Mouse (Mus musculus) E14TG2a.4 (cell line): ENCODE measurements around the gene E130308A19Rik.

ENCODE experiments used
- H3K27me3 ChIP-seq: 2 replicates; pipeline ENCODE4 v1.6.1; 2014; ENCODE audit warnings: low read length, control low read depth; ENCODE audit not compliant: insufficient read depth
- H3K36me3 ChIP-seq: 2 replicates; pipeline ENCODE4 v1.6.1; 2014; ENCODE audit warnings: low read length, control low read depth; ENCODE audit not compliant: insufficient read depth
- H3K4me1 ChIP-seq: replicated peaks from 2 replicates; pipeline ENCODE4 v1.6.1; 2014; ENCODE audit warnings: low read depth, low read length, control low read depth
- H3K4me3 ChIP-seq: replicated peaks from 2 replicates; pipeline ENCODE4 v1.5.1; 2014; ENCODE audit warnings: mild to moderate bottlenecking, low read length
- H3K9me3 ChIP-seq: 2 replicates; pipeline ENCODE4 v1.6.1; 2014; ENCODE audit warnings: low read length, control low read depth
- CTCF ChIP-seq: conservative IDR thresholded peaks from 2 replicates; pipeline ENCODE4 v1.5.1; 2014; ENCODE audit warnings: low read length
- NANOG ChIP-seq: IDR thresholded peaks from 2 replicates; pipeline ENCODE4 v1.6.1; 2014; ENCODE audit warnings: borderline replicate concordance, low read length, mixed read lengths
- POU5F1 ChIP-seq: IDR thresholded peaks from 2 replicates; pipeline ENCODE4 v1.6.1; 2014; ENCODE audit warnings: low read length, borderline replicate concordance

Gene E130308A19Rik

GRCm38 (mm10) chr4:59666550-59667317 lies 40.7 kb downstream of the E130308A19Rik start:
- H3K9me3 ChIP-seq = no peaks in the 10 kb centered on the region; the same call in 1 of the 2 replicates
- no peaks in the 10 kb centered on the region for H3K27me3 ChIP-seq
- TF ChIP-seq POU5F1 (no peak), NANOG (no peak), CTCF (no peak)
- H3K4me1 ChIP-seq = peaks cover 5% of the 10 kb centered on the region; the same call in 1 of the 2 replicates
- H3K4me3 ChIP-seq = no peak overlapping the region
- no peaks in the 10 kb centered on the region for H3K36me3 ChIP-seq

- H3K9me3 ChIP-seq = no peaks in the 10 kb centered on the region; the same call in 1 of the 2 replicates
- no peak overlapping the region for H3K4me3 ChIP-seq
- TF ChIP-seq NANOG (no peak), CTCF (no peak), POU5F1 (no peak)
- H3K4me1 ChIP-seq = peaks cover 1% of the 10 kb centered on the region; the same call in 1 of the 2 replicates
- no peaks in the 10 kb centered on the region for H3K36me3 ChIP-seq
- no peaks in the 10 kb centered on the region for H3K27me3 ChIP-seq
Measured at GRCm38 (mm10) chr4:59668050-59668449, 42.0 kb downstream of the E130308A19Rik start.

- Histone ChIP-seq H3K27me3 (no peaks in the 10 kb centered on the region), H3K4me3 (no peak overlapping the region), H3K9me3 (no peaks in the 10 kb centered on the region; the same call in 1 of the 2 replicates), H3K36me3 (no peaks in the 10 kb centered on the region), H3K4me1 (no peaks in the 10 kb centered on the region)
- TF ChIP-seq NANOG = no peak
- TF ChIP-seq CTCF = no peak
- TF ChIP-seq POU5F1 = no peak
Measured at GRCm38 (mm10) chr4:59669131-59669530, 43.1 kb downstream of the E130308A19Rik start.

GRCm38 (mm10) chr4:59670015-59670414 lies 44.0 kb downstream of the E130308A19Rik start:
- Histone ChIP-seq H3K4me1 (no peaks in the 10 kb centered on the region), H3K9me3 (no peaks in the 10 kb centered on the region), H3K27me3 (no peaks in the 10 kb centered on the region), H3K36me3 (no peaks in the 10 kb centered on the region), H3K4me3 (no peak overlapping the region)
- no peak for TF ChIP-seq NANOG
- no peak for TF ChIP-seq POU5F1
- no peak for TF ChIP-seq CTCF

GRCm38 (mm10) chr4:59673423-59674117 lies 47.6 kb downstream of the E130308A19Rik start:
- H3K9me3 ChIP-seq = no peaks in the 10 kb centered on the region
- TF ChIP-seq CTCF (no peak), POU5F1 (no peak), NANOG (no peak)
- H3K4me3 ChIP-seq = no peak overlapping the region
- H3K27me3 ChIP-seq = no peaks in the 10 kb centered on the region
- no peaks in the 10 kb centered on the region for H3K4me1 ChIP-seq
- no peaks in the 10 kb centered on the region for H3K36me3 ChIP-seq

GRCm38 (mm10) chr4:59674929-59675679 lies 49.1 kb downstream of the E130308A19Rik start:
- no peaks in the 10 kb centered on the region for H3K9me3 ChIP-seq

GRCm38 (mm10) chr4:59675699-59676098 lies 49.7 kb downstream of the E130308A19Rik start:
- Histone ChIP-seq H3K9me3 (no peaks in the 10 kb centered on the region), H3K27me3 (no peaks in the 10 kb centered on the region), H3K36me3 (no peaks in the 10 kb centered on the region), H3K4me1 (no peaks in the 10 kb centered on the region), H3K4me3 (no peak overlapping the region)
- TF ChIP-seq POU5F1 = no peak
- TF ChIP-seq CTCF = no peak
- TF ChIP-seq NANOG = no peak

More at GRCm38 (mm10) chr4:59674929-59675679, 49.1 kb downstream of the E130308A19Rik start:
- Histone ChIP-seq H3K27me3 (no peaks in the 10 kb centered on the region), H3K4me1 (no peaks in the 10 kb centered on the region), H3K4me3 (no peak overlapping the region), H3K36me3 (no peaks in the 10 kb centered on the region)
- TF ChIP-seq CTCF (no peak), NANOG (no peak), POU5F1 (no peak)

GRCm38 (mm10) chr4:59681383-59681782 lies 55.4 kb downstream of the E130308A19Rik start:
- H3K4me3 ChIP-seq = no peak overlapping the region
- no peaks in the 10 kb centered on the region for H3K27me3 ChIP-seq
- no peaks in the 10 kb centered on the region for H3K9me3 ChIP-seq
- H3K4me1 ChIP-seq = no peaks in the 10 kb centered on the region
- TF ChIP-seq CTCF = no peak
- no peak for TF ChIP-seq POU5F1
- no peaks in the 10 kb centered on the region for H3K36me3 ChIP-seq
